Mouse (Mus musculus) E14TG2a.4 (cell line): Measurements from ENCODE around the gene Rnls.

Experiments used
- H3K27me3 ChIP-seq: 2 replicates; pipeline ENCODE4 v1.6.1; 2014; ENCODE audit warnings: low read length, control low read depth; ENCODE audit not compliant: insufficient read depth
- H3K36me3 ChIP-seq: 2 replicates; pipeline ENCODE4 v1.6.1; 2014; ENCODE audit warnings: low read length, control low read depth; ENCODE audit not compliant: insufficient read depth
- H3K4me1 ChIP-seq: replicated peaks from 2 replicates; pipeline ENCODE4 v1.6.1; 2014; ENCODE audit warnings: low read depth, low read length, control low read depth
- H3K4me3 ChIP-seq: replicated peaks from 2 replicates; pipeline ENCODE4 v1.5.1; 2014; ENCODE audit warnings: mild to moderate bottlenecking, low read length
- H3K9me3 ChIP-seq: 2 replicates; pipeline ENCODE4 v1.6.1; 2014; ENCODE audit warnings: low read length, control low read depth
- CTCF ChIP-seq: conservative IDR thresholded peaks from 2 replicates; pipeline ENCODE4 v1.5.1; 2014; ENCODE audit warnings: low read length
- NANOG ChIP-seq: IDR thresholded peaks from 2 replicates; pipeline ENCODE4 v1.6.1; 2014; ENCODE audit warnings: borderline replicate concordance, low read length, mixed read lengths
- POU5F1 ChIP-seq: IDR thresholded peaks from 2 replicates; pipeline ENCODE4 v1.6.1; 2014; ENCODE audit warnings: low read length, borderline replicate concordance

The Rnls gene

GRCm38 (mm10) chr19:33240386-33240785 is 151.7 kb downstream of the Rnls start:
- Histone ChIP-seq H3K4me3 (no peak overlapping the region), H3K36me3 (no peaks in the 10 kb centered on the region), H3K27me3 (no peaks in the 10 kb centered on the region), H3K9me3 (0 out of 2 replicates have a peak, but pooled peaks cover 3% of the 10 kb centered on the region), H3K4me1 (peaks cover 4% of the 10 kb centered on the region; the same call in 1 of the 2 replicates)
- TF ChIP-seq POU5F1 (no peak), CTCF (no peak), NANOG (no peak)

- peaks cover 6% of the 10 kb centered on the region for H3K4me1 ChIP-seq
- H3K36me3 ChIP-seq = no peaks in the 10 kb centered on the region
- no peak overlapping the region for H3K4me3 ChIP-seq
- TF ChIP-seq NANOG = no peak
- TF ChIP-seq CTCF = no peak
- TF ChIP-seq POU5F1 = no peak
- no peaks in the 10 kb centered on the region for H3K27me3 ChIP-seq
- peaks cover 3% of the 10 kb centered on the region; the same call in 1 of the 2 replicates for H3K9me3 ChIP-seq
Observed at GRCm38 (mm10) chr19:33232902-33233301, 159.2 kb downstream of the Rnls start.

- peaks cover 6% of the 10 kb centered on the region for H3K4me1 ChIP-seq
- no peak overlapping the region for H3K4me3 ChIP-seq
- TF ChIP-seq CTCF (no peak), POU5F1 (no peak), NANOG (no peak)
- no peaks in the 10 kb centered on the region for H3K27me3 ChIP-seq
- H3K36me3 ChIP-seq = no peaks in the 10 kb centered on the region
- H3K9me3 ChIP-seq = peaks cover 3% of the 10 kb centered on the region; the same call in 1 of the 2 replicates
Observed at GRCm38 (mm10) chr19:33231303-33231702, 160.8 kb downstream of the Rnls start.

GRCm38 (mm10) chr19:33227004-33227403 is 165.1 kb downstream of the Rnls start:
- TF ChIP-seq CTCF (peak; percentile 40), POU5F1 (no peak)
- H3K27me3 ChIP-seq = no peaks in the 10 kb centered on the region
- no peaks in the 10 kb centered on the region for H3K9me3 ChIP-seq
- no peak overlapping the region for H3K4me3 ChIP-seq
- H3K36me3 ChIP-seq = no peaks in the 10 kb centered on the region
- H3K4me1 ChIP-seq = peaks cover 15% of the 10 kb centered on the region

GRCm38 (mm10) chr19:33225858-33226705 is 166.0 kb downstream of the Rnls start:
- TF ChIP-seq NANOG (no peak), CTCF (no peak), POU5F1 (no peak)
- Histone ChIP-seq H3K9me3 (no peaks in the 10 kb centered on the region), H3K36me3 (no peaks in the 10 kb centered on the region), H3K4me3 (no peak overlapping the region), H3K4me1 (peaks cover 11% of the 10 kb centered on the region), H3K27me3 (no peaks in the 10 kb centered on the region)

- Histone ChIP-seq H3K4me1 (peaks cover 9% of the 10 kb centered on the region), H3K36me3 (no peaks in the 10 kb centered on the region), H3K27me3 (no peaks in the 10 kb centered on the region), H3K9me3 (no peaks in the 10 kb centered on the region), H3K4me3 (no peak overlapping the region)
- TF ChIP-seq CTCF = no peak
- TF ChIP-seq POU5F1 = no peak
- TF ChIP-seq NANOG = no peak
Observed at GRCm38 (mm10) chr19:33225002-33225376, 167.1 kb downstream of the Rnls start.

- no peaks in the 10 kb centered on the region for H3K36me3 ChIP-seq
- TF ChIP-seq NANOG (no peak), CTCF (no peak), POU5F1 (no peak)
Observed at GRCm38 (mm10) chr19:33224181-33225001, 167.7 kb downstream of the Rnls start.

GRCm38 (mm10) chr19:33223766-33224165 is 168.3 kb downstream of the Rnls start:
- H3K9me3 ChIP-seq = no peaks in the 10 kb centered on the region
- TF ChIP-seq POU5F1 = no peak
- no peak for TF ChIP-seq CTCF
- TF ChIP-seq NANOG = no peak
- H3K27me3 ChIP-seq = no peaks in the 10 kb centered on the region
- no peak overlapping the region for H3K4me3 ChIP-seq
- no peaks in the 10 kb centered on the region for H3K36me3 ChIP-seq
- peaks cover 9% of the 10 kb centered on the region for H3K4me1 ChIP-seq

More at GRCm38 (mm10) chr19:33224181-33225001, 167.7 kb downstream of the Rnls start:
- no peak overlapping the region for H3K4me3 ChIP-seq
- H3K9me3 ChIP-seq = no peaks in the 10 kb centered on the region
- H3K27me3 ChIP-seq = no peaks in the 10 kb centered on the region
- H3K4me1 ChIP-seq = peaks cover 9% of the 10 kb centered on the region
